Mouse (Mus musculus) MEL (cell line): ENCODE results near the gene Abcc5. TPM values are rescaled to one million over a fixed set of nuclear protein-coding genes. Genes with fewer than 3 reads are reported as not detected.

Source experiments
- DNase-seq: peaks from one replicate; pipeline ENCODE4 v3.0.0; 2011; ENCODE audit warnings: low read depth, low spot score
- H3K27ac ChIP-seq: 2 replicates; pipeline ENCODE4 v1.5.1; 2012; ENCODE audit warnings: low read depth, mild to moderate bottlenecking, control low read depth, low read length, moderate library complexity; ENCODE audit not compliant: control insufficient read depth
- H3K27me3 ChIP-seq, 2 experiments: fragments of 150-350 bp in 1 of 2; sonication (generic) in 1 of 2; 2 replicates each; pipeline ENCODE4 v1.6.1; 2012; ENCODE audit warnings: low read length in 2 of 2, mild to moderate bottlenecking in 2 of 2, improper control_type of control experiment in 1 of 2, moderate library complexity in 1 of 2; ENCODE audit not compliant: insufficient read depth in 2 of 2, control insufficient read depth in 1 of 2
- H3K36me3 ChIP-seq, 2 experiments: 2 replicates each; pipeline ENCODE4 v1.6.1; 2012 to 2014; ENCODE audit warnings: low read length in 2 of 2, improper control_type of control experiment in 1 of 2, inconsistent platforms in 1 of 2, mild to moderate bottlenecking in 1 of 2; ENCODE audit not compliant: insufficient read depth in 2 of 2, control insufficient read depth in 1 of 2
- H3K4me1 ChIP-seq, 2 experiments: fragments of 150-350 bp in 1 of 2; sonication (generic) in 1 of 2; 2 replicates each; pipeline ENCODE4 v1.6.1; 2012; ENCODE audit warnings: low read length in 2 of 2, improper control_type of control experiment in 1 of 2, mild to moderate bottlenecking in 1 of 2; ENCODE audit not compliant: insufficient read depth in 2 of 2, control insufficient read depth in 1 of 2
- H3K4me3 ChIP-seq, 2 experiments: fragments of 150-350 bp in 1 of 2; sonication (generic) in 1 of 2; 2 replicates each; pipeline ENCODE4 v1.5.1; 2012; ENCODE audit warnings: low read depth in 2 of 2, low read length in 2 of 2, mild to moderate bottlenecking in 2 of 2, moderate library complexity in 2 of 2, control low read depth in 1 of 2, improper control_type of control experiment in 1 of 2; ENCODE audit not compliant: control insufficient read depth in 1 of 2, insufficient read depth in 1 of 2
- H3K79me2 ChIP-seq: 2 replicates; pipeline ENCODE4 v1.6.1; 2012; ENCODE audit warnings: mild to moderate bottlenecking, low read length, moderate library complexity; ENCODE audit not compliant: control insufficient read depth, poor library complexity, insufficient read depth
- H3K9ac ChIP-seq: 2 replicates; pipeline ENCODE4 v1.6.1; 2012; ENCODE audit warnings: low read depth, mild to moderate bottlenecking, control low read depth, low read length, moderate library complexity; ENCODE audit not compliant: control insufficient read depth, poor library complexity, severe bottlenecking
- H3K9me3 ChIP-seq: fragments of 150-350 bp; sonication (generic); replicated peaks from 2 replicates; pipeline ENCODE4 v1.6.1; 2012; ENCODE audit warnings: mild to moderate bottlenecking, low read length, improper control_type of control experiment, moderate library complexity; ENCODE audit not compliant: insufficient read depth
- BHLHE40 ChIP-seq: IDR thresholded peaks from 2 replicates; pipeline ENCODE4 v1.6.1; 2012; ENCODE audit warnings: low read depth, mild to moderate bottlenecking, inconsistent platforms, low read length, improper control_type of control experiment, borderline replicate concordance
- CHD1 ChIP-seq: IDR thresholded peaks from 2 replicates; pipeline ENCODE4 v1.6.1; 2012; ENCODE audit warnings: low read depth, mild to moderate bottlenecking, inconsistent platforms, low read length, improper control_type of control experiment
- CHD2 ChIP-seq: IDR thresholded peaks from 2 replicates; pipeline ENCODE4 v1.6.1; 2011; ENCODE audit warnings: low read length, improper control_type of control experiment
- CTCF ChIP-seq, 3 experiments: IDR thresholded peaks in 2 of 3; conservative IDR thresholded peaks in 1 of 3; 2 replicates each; pipeline ENCODE4 v1.5.1; 2011 to 2012; ENCODE audit warnings: low read length in 3 of 3, low read depth in 2 of 3, mild to moderate bottlenecking in 2 of 3, improper control_type of control experiment in 1 of 3, inconsistent platforms in 1 of 3, mixed read lengths in 1 of 3, moderate library complexity in 1 of 3; ENCODE audit not compliant: control insufficient read depth in 1 of 3, insufficient read depth in 1 of 3, poor library complexity in 1 of 3, severe bottlenecking in 1 of 3
- EP300 ChIP-seq, 2 experiments: IDR thresholded peaks; 2 replicates each; pipeline ENCODE4 v1.6.1; 2011; ENCODE audit warnings: improper control_type of control experiment in 2 of 2, low read length in 2 of 2, low read depth in 1 of 2, mild to moderate bottlenecking in 1 of 2
- ETS1 ChIP-seq: IDR thresholded peaks from 2 replicates; pipeline ENCODE4 v1.6.1; 2012; ENCODE audit warnings: low read depth, mild to moderate bottlenecking, inconsistent platforms, low read length, improper control_type of control experiment, moderate library complexity
- GABPA ChIP-seq: IDR thresholded peaks from 2 replicates; pipeline ENCODE4 v1.6.1; 2012; ENCODE audit warnings: low read depth, mild to moderate bottlenecking, inconsistent platforms, low read length, improper control_type of control experiment, moderate library complexity
- HCFC1 ChIP-seq: IDR thresholded peaks from 2 replicates; pipeline ENCODE4 v1.6.1; 2012; ENCODE audit warnings: low read depth, mild to moderate bottlenecking, inconsistent platforms, low read length, improper control_type of control experiment, moderate library complexity
- MAFK ChIP-seq: IDR thresholded peaks from 2 replicates; pipeline ENCODE4 v1.6.1; 2011; ENCODE audit warnings: low read depth, mild to moderate bottlenecking, low read length, improper control_type of control experiment, borderline replicate concordance
- MAX ChIP-seq: IDR thresholded peaks from 2 replicates; pipeline ENCODE4 v1.6.1; 2011; ENCODE audit warnings: low read length, improper control_type of control experiment
- MAZ ChIP-seq: IDR thresholded peaks from 2 replicates; pipeline ENCODE4 v1.6.1; 2012; ENCODE audit warnings: low read depth, mild to moderate bottlenecking, inconsistent platforms, low read length, improper control_type of control experiment
- MEF2A ChIP-seq: IDR thresholded peaks from 2 replicates; pipeline ENCODE4 v1.6.1; 2014; ENCODE audit warnings: low read depth, mild to moderate bottlenecking, inconsistent platforms, low read length, improper control_type of control experiment; ENCODE audit not compliant: poor library complexity, insufficient replicate concordance, severe bottlenecking; ENCODE audit errors: extremely low read depth
- MXI1 ChIP-seq: IDR thresholded peaks from 2 replicates; pipeline ENCODE4 v1.6.1; 2011; ENCODE audit warnings: mild to moderate bottlenecking, low read depth, low read length, improper control_type of control experiment
- MYB ChIP-seq: IDR thresholded peaks from 2 replicates; pipeline ENCODE4 v1.6.1; 2011; ENCODE audit warnings: mild to moderate bottlenecking, low read depth, low read length, improper control_type of control experiment
- NRF1 ChIP-seq: IDR thresholded peaks from 2 replicates; pipeline ENCODE4 v1.6.1; 2014; ENCODE audit warnings: low read depth, mild to moderate bottlenecking, inconsistent platforms, low read length, improper control_type of control experiment, moderate library complexity; ENCODE audit not compliant: poor library complexity, insufficient read depth, severe bottlenecking
- POLR2A ChIP-seq, 2 experiments: IDR thresholded peaks; 2 replicates each; pipeline ENCODE4 v1.6.1; 2011 to 2012; ENCODE audit warnings: low read length in 2 of 2, mild to moderate bottlenecking in 2 of 2, control low read depth in 1 of 2, improper control_type of control experiment in 1 of 2, low read depth in 1 of 2, moderate library complexity in 1 of 2; ENCODE audit not compliant: control insufficient read depth in 1 of 2, insufficient read depth in 1 of 2, poor library complexity in 1 of 2
- POLR2AphosphoS2 ChIP-seq: IDR thresholded peaks from 2 replicates; pipeline ENCODE4 v1.6.1; 2011; ENCODE audit warnings: low read length, improper control_type of control experiment
- SIN3A ChIP-seq: IDR thresholded peaks from 2 replicates; pipeline ENCODE4 v1.6.1; 2012; ENCODE audit warnings: low read length, improper control_type of control experiment, inconsistent platforms
- USF2 ChIP-seq, 2 experiments: IDR thresholded peaks; 2 replicates each; pipeline ENCODE4 v1.6.1; 2011 to 2012; ENCODE audit warnings: improper control_type of control experiment in 2 of 2, low read length in 2 of 2, borderline replicate concordance in 1 of 2, inconsistent platforms in 1 of 2, low read depth in 1 of 2, mild to moderate bottlenecking in 1 of 2; ENCODE audit not compliant: insufficient read depth in 1 of 2
- ZC3H11A ChIP-seq: IDR thresholded peaks from 2 replicates; pipeline ENCODE4 v1.6.1; 2012; ENCODE audit warnings: low read depth, mild to moderate bottlenecking, inconsistent platforms, low read length, improper control_type of control experiment
- ZNF384 ChIP-seq: IDR thresholded peaks from 2 replicates; pipeline ENCODE4 v1.6.1; 2012; ENCODE audit warnings: low read depth, mild to moderate bottlenecking, inconsistent platforms, low read length, improper control_type of control experiment
- polyA plus RNA-seq, 2 experiments: library from polyadenylated mRNA; stranded (reverse) in 1 of 2; unstranded in 1 of 2; fragments of >175 nt in 1 of 2; fragments of >200 nt in 1 of 2; gene quantifications; 2 replicates each; pipeline versions ENCODE4 v1.2.1 to v1.2.4; 2012; ENCODE audit warnings: low replicate concordance in 2 of 2, low read depth in 1 of 2; ENCODE audit not compliant: insufficient read length in 2 of 2, insufficient read depth in 1 of 2, missing spikeins in 1 of 2
- total RNA-seq: library from RNA; depleted of rRNA; stranded (reverse); fragments of 300-350 nt; gene quantifications from 2 replicates; pipeline ENCODE4 v1.2.3, GENCODE M21; 2012

The Abcc5 gene
- total and polyA plus RNA-seq, 3 experiments = 17.6 to 31.7 TPM; not detected in 1

DNA sequence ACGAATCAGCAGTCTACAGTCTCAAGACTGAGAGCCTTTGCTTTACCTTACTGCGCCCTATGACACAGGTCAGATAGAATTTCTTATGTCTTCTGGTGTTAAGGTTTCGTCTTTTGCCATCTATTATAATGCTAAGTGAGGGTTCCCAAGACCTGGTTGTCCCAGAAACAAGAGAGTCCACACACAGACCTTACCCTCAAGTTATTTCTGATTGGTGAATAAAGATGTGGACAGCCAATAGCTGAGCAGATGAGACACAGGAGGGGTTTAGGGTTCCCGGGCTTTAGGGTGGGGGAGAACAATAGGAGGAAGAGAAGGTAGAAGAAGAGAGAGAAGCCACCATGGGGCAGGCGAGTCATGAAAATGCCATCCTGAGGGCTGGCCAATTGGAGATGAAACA lies 50.9 kb downstream of the Abcc5 start:
- H3K27me3 ChIP-seq = no peaks in the 10 kb centered on the region
- H3K4me1 ChIP-seq = 0 out of 4 replicates have a peak, but pooled peaks cover 0 to 3% of the 10 kb centered on the region in 2 experiments
- no peak overlapping the region for H3K27ac ChIP-seq
- H3K4me3 ChIP-seq = no peak overlapping the region
- TF ChIP-seq ZNF384 (no peak), MAZ (no peak), MAX (no peak), SIN3A (no peak), POLR2AphosphoS2 (no peak), ETS1 (no peak), GABPA (no peak), MXI1 (no peak), CHD2 (no peak), CHD1 (no peak), MAFK (no peak), MYB (no peak)
- H3K9me3 ChIP-seq = no peaks in the 10 kb centered on the region
- H3K9ac ChIP-seq = no peak overlapping the region
- no peak for DNase-seq
- H3K36me3 ChIP-seq = peaks cover 0 to 3% of the 10 kb centered on the region in 2 experiments; a peak in 2 of 4 replicates
- no peaks in the 10 kb centered on the region for H3K79me2 ChIP-seq

DNA sequence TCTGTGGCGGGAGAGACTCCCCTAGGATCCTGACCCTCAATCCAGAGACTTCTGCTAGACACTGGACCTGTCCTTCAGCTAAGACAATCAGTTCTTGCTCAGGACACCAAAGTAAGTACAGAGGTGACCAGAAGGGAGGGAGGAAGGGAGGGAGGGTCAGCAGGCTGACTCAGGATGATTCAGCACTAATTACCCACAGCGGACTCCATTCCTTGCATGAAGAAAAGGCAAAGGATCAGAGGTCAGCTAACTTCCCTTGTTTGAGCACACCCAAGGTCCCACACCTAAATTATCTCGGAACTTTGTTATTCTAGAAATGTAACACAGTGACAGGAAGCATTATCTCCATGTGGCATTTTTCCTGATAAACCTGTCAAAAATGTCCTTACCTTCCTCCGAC lies 54.5 kb downstream of the Abcc5 start:
- TF ChIP-seq HCFC1 (no peak), USF2 (IDR thresholded peaks at IDR 0.05; ENCODE audit: borderline replicate concordance in 1 of 2, insufficient read depth in 1 of 2, low read depth in 1 of 2, low read length in 2 of 2) (no peak), ZC3H11A (no peak), NRF1 (no peak), CTCF (IDR thresholded peaks at IDR 0.05 in 2 of 3, conservative IDR thresholded peaks at IDR 0.05 in 1 of 3; ENCODE audit: control insufficient read depth in 1 of 3, insufficient read depth in 1 of 3, low read depth in 2 of 3, low read length in 3 of 3, poor library complexity in 1 of 3, severe bottlenecking in 1 of 3) (no peak), CHD1 (no peak), GABPA (no peak), ETS1 (no peak), BHLHE40 (no peak), POLR2A (IDR thresholded peaks at IDR 0.05; ENCODE audit: control insufficient read depth in 1 of 2, insufficient read depth in 1 of 2, low read depth in 1 of 2, low read length in 2 of 2, poor library complexity in 1 of 2) (no peak), EP300 (IDR thresholded peaks at IDR 0.05; ENCODE audit: low read depth in 1 of 2, low read length in 2 of 2) (no peak), MAFK (no peak), MEF2A (no peak), ZNF384 (no peak)
- DNase-seq = no peak
- no peaks in the 10 kb centered on the region for H3K9me3 ChIP-seq
- H3K27ac ChIP-seq = no peak overlapping the region
- H3K4me3 ChIP-seq = no peak overlapping the region
- H3K79me2 ChIP-seq = no peaks in the 10 kb centered on the region
- peaks cover 0 to 3% of the 10 kb centered on the region in 2 experiments; a peak in 1 of 4 replicates for H3K36me3 ChIP-seq
- H3K4me1 ChIP-seq = 0 out of 4 replicates have a peak, but pooled peaks cover 0 to 3% of the 10 kb centered on the region in 2 experiments
- no peak overlapping the region for H3K9ac ChIP-seq
- no peaks in the 10 kb centered on the region for H3K27me3 ChIP-seq
